Mouse (Mus musculus) bone marrow macrophage, adult 2 months (primary cell): ENCODE data around the gene Gpx1. TPM values are rescaled to one million over a fixed set of nuclear protein-coding genes. Genes with fewer than 3 reads are reported as not detected.
A peak's percentile ranks its signal among the peaks of the same experiment; 100 is the strongest.
"Not testable (repeated sequence)": the region's sequence is repeated elsewhere in the genome, so short reads cannot be mapped to it uniquely, and the experiment has no call there.

Experiments used
- H3K27ac ChIP-seq: 2 replicates; pipeline ENCODE4 v1.5.1; 2012; ENCODE audit warnings: low read depth, low read length; ENCODE audit not compliant: insufficient read depth
- H3K4me1 ChIP-seq: 2 replicates; pipeline ENCODE4 v1.6.1; 2012; ENCODE audit warnings: low read length; ENCODE audit not compliant: control insufficient read depth, insufficient read depth
- H3K4me3 ChIP-seq: 2 replicates; pipeline ENCODE4 v1.5.1; 2012; ENCODE audit warnings: mild to moderate bottlenecking, low read length, moderate library complexity; ENCODE audit not compliant: insufficient read depth
- CTCF ChIP-seq: IDR thresholded peaks from 2 replicates; pipeline ENCODE4 v1.5.1; 2012; ENCODE audit warnings: low read depth, mild to moderate bottlenecking, low read length, moderate library complexity
- POLR2A ChIP-seq: IDR thresholded peaks from 2 replicates; pipeline ENCODE4 v1.6.1; 2012; ENCODE audit warnings: mild to moderate bottlenecking, low read depth, low read length, borderline replicate concordance
- polyA plus RNA-seq: library from polyadenylated mRNA; stranded (reverse); fragments of >200 nt; gene quantifications from 2 replicates; pipeline ENCODE4 v1.2.4, GENCODE M21; 2012; ENCODE audit not compliant: missing spikeins, insufficient read depth, insufficient read length

Gene Gpx1
- polyA plus RNA-seq, 1 experiment: 533 TPM

GRCm38 (mm10) chr9:108306571-108306980, 32.1 kb upstream of the Gpx1 start:
- Histone ChIP-seq H3K4me3 (peak overlapping the region; percentile 94), H3K27ac (peak overlapping the region; percentile 99), H3K4me1 (peaks cover 21% of the 10 kb centered on the region)
- TF ChIP-seq CTCF (no peak), POLR2A (no peak)

DNA sequence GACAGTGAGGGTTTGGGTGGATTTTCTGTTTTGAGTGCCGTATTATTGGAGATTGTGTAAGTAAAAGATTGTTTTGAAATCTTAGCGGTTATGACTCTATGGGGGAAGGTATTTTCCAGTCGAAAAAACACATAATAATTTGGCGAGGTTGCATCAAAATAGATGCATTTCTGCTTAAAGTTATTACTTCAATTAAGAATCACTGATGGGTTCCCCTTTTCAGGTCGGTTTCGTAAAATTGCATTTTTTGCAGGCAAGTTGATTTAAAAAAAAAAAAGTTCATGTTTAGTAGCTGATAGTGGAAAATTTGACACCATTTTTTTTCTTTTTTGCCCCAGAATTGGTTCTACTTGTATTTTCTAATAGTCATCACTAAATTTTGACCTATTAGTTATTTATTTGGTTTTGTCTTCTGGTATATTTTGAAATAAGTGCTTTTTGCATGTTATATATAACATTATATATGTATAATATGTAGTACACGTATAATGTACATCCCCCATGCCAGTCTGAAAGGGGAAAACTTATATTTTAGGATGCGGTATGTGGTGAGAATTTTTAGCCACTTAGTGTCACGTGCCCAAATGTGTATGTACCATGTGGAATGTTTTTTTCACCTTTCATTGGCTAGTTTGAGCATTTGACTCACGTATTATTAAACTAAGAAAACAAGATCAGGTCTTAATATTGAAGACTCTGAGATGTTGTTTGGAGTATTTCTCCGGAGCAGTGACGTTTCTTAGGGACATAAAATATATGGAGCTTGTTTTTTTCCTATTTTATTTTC, 31.5 kb upstream of the Gpx1 start:
- peaks cover 26% of the 10 kb centered on the region for H3K4me1 ChIP-seq
- peak overlapping the region; percentile 94 for H3K4me3 ChIP-seq
- TF ChIP-seq CTCF (no peak), POLR2A (no peak)
- peak overlapping the region; percentile 99 for H3K27ac ChIP-seq

DNA sequence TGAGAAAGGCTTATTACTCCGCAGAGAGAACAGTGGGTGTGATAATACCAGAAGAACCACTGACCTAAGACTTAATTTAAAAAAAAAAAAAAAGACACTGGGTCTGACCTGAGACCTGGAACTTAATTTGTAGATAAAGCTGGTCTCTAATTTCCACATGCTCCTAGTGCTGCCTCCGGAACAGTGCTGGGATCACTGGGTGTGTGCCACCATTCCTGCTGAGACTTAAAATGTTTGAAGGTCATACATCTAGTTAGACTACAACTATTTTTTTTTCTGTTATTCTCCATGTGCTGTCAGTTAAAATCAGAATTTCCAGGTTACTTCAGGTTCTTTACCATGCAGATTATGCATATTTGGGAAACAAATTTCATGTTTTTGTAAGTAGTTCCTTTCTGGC, 30.6 kb upstream of the Gpx1 start:
- Histone ChIP-seq H3K27ac (no peak overlapping the region), H3K4me1 (peaks cover 26% of the 10 kb centered on the region), H3K4me3 (peak overlapping the region; percentile 46)
- TF ChIP-seq POLR2A: no peak
- no peak for TF ChIP-seq CTCF

DNA sequence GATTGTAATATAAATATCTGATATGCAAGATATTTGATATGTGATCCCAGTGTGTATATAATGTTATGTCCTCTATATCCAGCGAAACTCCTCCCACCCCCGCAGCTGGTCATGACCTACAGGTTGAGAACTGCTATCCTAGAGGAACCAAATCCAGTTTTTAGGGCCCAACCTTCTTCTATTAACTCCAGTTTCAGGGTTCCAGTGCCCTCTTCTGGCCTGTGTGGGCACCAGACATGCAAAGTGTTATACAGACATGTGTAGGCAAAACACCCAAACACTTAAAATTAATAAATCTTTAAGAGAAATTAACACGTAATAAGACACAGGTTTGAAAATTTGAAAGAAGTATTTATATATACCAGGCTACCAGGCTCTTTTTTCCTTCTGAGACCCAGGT, 21.1 kb upstream of the Gpx1 start:
- Histone ChIP-seq H3K4me3 (no peak overlapping the region), H3K27ac (no peak overlapping the region)
- TF ChIP-seq CTCF (no peak), POLR2A (no peak)

GRCm38 (mm10) chr9:108318462-108318861, 20.2 kb upstream of the Gpx1 start:
- H3K4me3 ChIP-seq: no peak overlapping the region
- H3K27ac ChIP-seq: no peak overlapping the region
- TF ChIP-seq POLR2A (no peak), CTCF (no peak)
- H3K4me1 ChIP-seq: peaks cover 5% of the 10 kb centered on the region

More for the DNA sequence above, 21.1 kb upstream of the Gpx1 start:
- peaks cover 5% of the 10 kb centered on the region for H3K4me1 ChIP-seq

- not testable (repeated sequence) for H3K4me1 ChIP-seq, H3K4me3 ChIP-seq, H3K27ac ChIP-seq
Observed at GRCm38 (mm10) chr9:108322054-108322453, 16.6 kb upstream of the Gpx1 start.

- no peak overlapping the region for H3K27ac ChIP-seq
- no peaks in the 10 kb centered on the region for H3K4me1 ChIP-seq
- TF ChIP-seq POLR2A (no peak), CTCF (no peak)
- H3K4me3 ChIP-seq: no peak overlapping the region
Observed at GRCm38 (mm10) chr9:108324784-108325183, 13.9 kb upstream of the Gpx1 start.

DNA sequence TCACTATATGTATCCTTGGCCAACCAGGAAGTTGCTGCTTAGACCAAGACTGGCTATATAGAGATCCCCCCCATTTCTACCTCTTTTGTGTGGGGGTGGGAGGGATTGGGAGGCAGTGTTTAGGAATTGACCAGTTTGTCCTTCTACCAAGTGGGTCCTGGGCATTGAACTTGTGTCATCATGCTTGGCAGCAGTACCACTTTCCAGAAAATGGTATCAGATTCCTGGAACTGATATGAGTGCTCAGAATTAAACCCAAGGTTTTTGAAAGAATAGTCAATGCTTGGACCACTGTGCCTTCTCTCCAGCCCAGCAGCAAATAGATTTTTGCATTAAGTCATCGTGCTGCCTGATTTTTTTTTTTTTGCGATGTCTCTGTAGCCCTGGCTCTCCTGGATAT, 12.9 kb upstream of the Gpx1 start:
- Histone ChIP-seq H3K4me1 (no peaks in the 10 kb centered on the region), H3K4me3 (no peak overlapping the region), H3K27ac (no peak overlapping the region)
- TF ChIP-seq CTCF (no peak), POLR2A (no peak)

- H3K4me3 ChIP-seq: peak overlapping the region; percentile 39; the same call in 1 of the 2 replicates
- TF ChIP-seq CTCF (no peak), POLR2A (no peak)
- H3K4me1 ChIP-seq: peaks cover 26% of the 10 kb centered on the region
- peak overlapping the region; percentile 91 for H3K27ac ChIP-seq
Observed at GRCm38 (mm10) chr9:108337848-108338550, 704 bp upstream of the Gpx1 start.

DNA sequence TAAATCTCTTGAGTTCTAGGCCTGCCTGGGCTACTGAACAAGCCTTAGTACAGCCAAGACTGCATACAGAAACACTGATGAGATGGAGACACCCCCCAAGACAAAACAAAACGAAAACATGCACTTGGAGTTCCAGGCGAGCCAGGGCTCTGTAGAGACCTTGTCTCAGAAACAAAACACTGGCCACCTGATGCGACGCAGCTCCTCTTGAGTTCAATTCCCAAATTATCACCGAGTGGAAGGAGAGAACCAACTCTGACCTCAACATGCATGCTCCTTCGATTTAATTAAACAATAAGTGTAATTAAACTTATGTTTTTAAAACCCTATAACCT, 185 bp upstream of the Gpx1 start:
- Histone ChIP-seq H3K27ac (peak overlapping the region; percentile 91), H3K4me1 (peaks cover 31% of the 10 kb centered on the region), H3K4me3 (peak overlapping the region; percentile 39)
- TF ChIP-seq CTCF: no peak
- no peak for TF ChIP-seq POLR2A

DNA sequence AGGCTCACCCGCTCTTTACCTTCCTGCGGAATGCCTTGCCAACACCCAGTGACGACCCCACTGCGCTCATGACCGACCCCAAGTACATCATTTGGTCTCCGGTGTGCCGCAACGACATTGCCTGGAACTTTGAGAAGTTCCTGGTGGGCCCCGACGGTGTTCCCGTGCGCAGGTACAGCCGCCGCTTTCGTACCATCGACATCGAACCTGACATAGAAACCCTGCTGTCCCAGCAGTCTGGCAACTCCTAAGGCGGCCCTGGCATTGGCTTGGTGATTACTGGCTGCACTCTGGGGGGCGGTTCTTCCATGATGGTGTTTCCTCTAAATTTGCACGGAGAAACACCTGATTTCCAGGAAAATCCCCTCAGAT, 1.2 kb downstream of the Gpx1 start:
- peaks cover 44% of the 10 kb centered on the region for H3K4me1 ChIP-seq
- peak overlapping the region; percentile 91 for H3K4me3 ChIP-seq
- peak overlapping the region; percentile 89 for H3K27ac ChIP-seq
- TF ChIP-seq CTCF: no peak
- no peak for TF ChIP-seq POLR2A
